In the genomic region with DNA sequence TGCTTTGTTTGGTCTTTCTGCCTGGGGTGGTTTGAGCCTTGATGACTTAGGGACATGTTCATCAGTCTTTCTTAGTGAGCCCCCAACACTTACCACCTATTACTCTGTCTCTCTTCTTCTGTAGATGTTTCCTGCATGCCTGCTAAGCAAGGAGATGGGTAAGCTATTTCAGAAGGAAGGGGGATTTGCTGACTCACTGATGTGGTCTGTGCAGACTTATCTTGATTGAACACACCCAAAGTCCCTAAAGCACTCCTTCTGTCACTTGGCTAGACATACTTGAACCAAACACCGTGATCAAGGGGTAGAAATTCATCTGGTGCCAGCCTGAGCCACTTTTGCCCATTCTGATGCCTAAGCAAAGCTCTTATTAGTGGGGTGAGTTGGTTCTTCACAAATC, we compare ENCODE assay signal across 22 mouse cellular contexts.
"Had no signal": no experiment of that assay in that cellular context is flagged by ENCODE, and none has a peak within 500 bp of the region (broad histone marks: within the 10 kb centered on the region; RNA-seq: fewer than 3 reads in every experiment).

No protein-coding gene starts in this region.

- H3K27ac ChIP-seq: kidney, postnatal 0 days; layer of hippocampus, adult 2 months; limb, embryonic 10.5 days; limb, embryonic 13.5 days; liver, embryonic 12.5 days; liver, embryonic 15.5 days; lung, embryonic 15.5 days; midbrain, embryonic 12.5 days; midbrain, embryonic 15.5 days; neural tube, embryonic 13.5 days; stomach, embryonic 15.5 days had no signal

- H3K36me3 ChIP-seq: limb, embryonic 10.5 days; limb, embryonic 13.5 days; liver, embryonic 12.5 days; liver, embryonic 15.5 days; lung, embryonic 15.5 days; midbrain, embryonic 12.5 days; midbrain, embryonic 15.5 days; neural tube, embryonic 13.5 days; stomach, embryonic 15.5 days had no signal

- H3K9me3 ChIP-seq: limb, embryonic 10.5 days; limb, embryonic 13.5 days; liver, embryonic 12.5 days; liver, embryonic 15.5 days; lung, embryonic 15.5 days; midbrain, embryonic 12.5 days; midbrain, embryonic 15.5 days; stomach, embryonic 15.5 days had no signal

- H3K27me3 ChIP-seq: limb, embryonic 13.5 days; liver, embryonic 12.5 days; liver, embryonic 15.5 days; lung, embryonic 15.5 days; midbrain, embryonic 12.5 days; midbrain, embryonic 15.5 days; neural tube, embryonic 13.5 days; stomach, embryonic 15.5 days had no signal

- H3K9ac ChIP-seq: limb, embryonic 13.5 days; liver, embryonic 12.5 days; liver, embryonic 15.5 days; lung, embryonic 15.5 days; midbrain, embryonic 12.5 days; midbrain, embryonic 15.5 days; neural tube, embryonic 13.5 days; stomach, embryonic 15.5 days had no signal

- DNase-seq: kidney, adult 9 months; kidney, postnatal 25 days; layer of hippocampus, adult 9-11 months; liver; lung, adult 18-20 months; lung, postnatal 10 days; lung, postnatal 36 days; retina, postnatal 1 day; right cerebral cortex, postnatal 25 days; spleen, adult 18-20 months; thymus, postnatal 25 days had no signal

- H3K4me3 ChIP-seq: layer of hippocampus, adult 2 months; limb, embryonic 10.5 days; limb, embryonic 13.5 days; liver, embryonic 12.5 days; liver, embryonic 15.5 days; lung, embryonic 15.5 days; midbrain, embryonic 12.5 days; midbrain, embryonic 15.5 days; neural tube, embryonic 13.5 days; stomach, embryonic 15.5 days had no signal

- H3K4me1 ChIP-seq: limb, embryonic 10.5 days; limb, embryonic 13.5 days; lung, embryonic 15.5 days; midbrain, embryonic 12.5 days; midbrain, embryonic 15.5 days; neural tube, embryonic 13.5 days; stomach, embryonic 15.5 days had no signal

- ATAC-seq: liver, embryonic 12.5 days; midbrain, embryonic 15.5 days had no signal
